Mouse (Mus musculus) frontal cortex, postnatal 36 days (tissue): ENCODE results near the gene Asb17.

ENCODE experiments used
- DNase-seq, 2 experiments: peaks; one replicate each; pipeline ENCODE4 v3.0.0; 2022; ENCODE audit warnings: low spot score in 2 of 2

Asb17 gene

DNA sequence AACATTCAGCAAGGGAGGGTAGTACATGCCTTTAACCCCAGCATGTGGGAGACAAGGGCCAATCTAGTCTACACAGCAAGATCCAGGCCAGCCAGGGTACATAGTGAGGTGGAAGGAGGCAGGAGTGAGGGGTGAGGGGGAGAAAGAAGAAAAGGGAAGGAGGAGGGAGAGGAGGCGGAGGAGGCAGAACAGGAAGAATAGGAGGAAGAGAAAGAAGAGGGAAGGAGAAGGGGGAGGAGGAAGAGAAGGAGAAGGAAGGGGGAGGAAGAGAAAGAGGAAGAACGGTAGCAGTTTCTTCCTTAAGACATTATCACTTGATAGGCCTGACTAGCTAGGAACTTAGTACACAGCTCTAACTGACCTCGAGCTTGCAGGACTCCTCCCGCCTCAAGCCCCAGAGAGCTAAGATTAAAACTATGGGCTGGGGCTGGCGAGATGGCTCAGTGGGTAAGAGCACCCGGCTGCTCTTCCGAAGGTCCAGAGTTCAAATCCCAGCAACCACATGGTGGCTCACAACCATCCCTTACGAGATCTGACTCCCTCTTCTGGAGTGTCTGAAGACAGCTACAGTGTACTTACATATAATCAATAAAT, 45.3 kb downstream of the Asb17 start:
- DNase-seq = no peak

DNA sequence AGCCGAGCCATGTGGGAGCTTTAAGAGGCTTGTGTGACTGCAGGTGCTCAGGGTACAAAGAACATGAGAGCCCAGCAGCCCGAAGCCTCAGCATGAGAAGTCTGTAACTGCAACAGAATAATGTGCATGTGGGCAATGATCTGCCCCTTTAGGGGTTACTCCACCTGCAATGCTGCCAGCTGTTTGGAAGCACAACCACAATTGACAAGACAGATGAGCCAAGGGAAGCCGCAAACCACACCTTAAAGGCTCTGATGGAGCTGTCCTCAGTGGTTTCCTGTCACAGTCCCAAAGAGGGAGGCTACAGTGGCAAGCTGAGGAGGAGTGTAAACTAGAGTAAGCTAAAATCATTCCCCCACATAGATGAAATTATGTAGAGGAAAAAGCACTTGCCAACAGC, 51.4 kb downstream of the Asb17 start:
- no peak for DNase-seq

DNA sequence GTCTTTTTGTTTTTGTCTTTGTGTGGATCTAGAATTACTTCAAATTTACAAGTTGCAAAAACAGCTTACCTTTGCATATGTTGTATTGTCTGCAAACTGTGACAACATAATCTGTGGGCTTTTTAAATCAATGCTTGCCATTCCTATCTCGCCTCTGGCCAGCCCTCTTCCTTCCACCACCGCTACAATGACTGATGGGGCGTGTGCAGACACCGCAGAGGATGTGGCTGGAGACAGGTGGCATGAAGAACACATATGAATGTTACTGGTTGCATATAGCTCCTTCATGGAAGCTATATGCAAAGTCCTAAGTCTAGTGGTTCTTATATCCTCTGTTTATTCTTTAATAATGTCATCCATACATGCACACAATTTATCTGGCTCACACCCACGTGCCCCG, 53.2 kb downstream of the Asb17 start:
- no peak for DNase-seq

DNA sequence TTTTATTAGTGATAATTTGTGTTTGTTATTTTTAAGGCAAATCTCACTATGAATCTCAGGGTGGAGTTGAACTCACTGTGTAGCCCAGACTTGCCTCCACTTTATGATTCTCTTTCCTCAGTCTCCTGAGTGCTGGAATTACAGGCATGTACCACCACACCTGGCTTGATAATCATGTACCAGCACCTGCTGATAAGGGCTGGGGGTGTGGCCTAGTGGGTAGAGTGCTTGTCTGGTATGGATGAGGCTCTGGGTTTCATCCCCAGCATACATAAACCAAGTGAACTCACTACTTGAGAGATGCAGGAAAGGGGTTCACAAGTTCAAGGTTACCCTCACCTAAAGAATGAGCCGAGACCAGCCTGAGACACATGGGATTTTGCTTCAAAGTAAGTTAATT, 57.9 kb downstream of the Asb17 start:
- DNase-seq = no peak

DNA sequence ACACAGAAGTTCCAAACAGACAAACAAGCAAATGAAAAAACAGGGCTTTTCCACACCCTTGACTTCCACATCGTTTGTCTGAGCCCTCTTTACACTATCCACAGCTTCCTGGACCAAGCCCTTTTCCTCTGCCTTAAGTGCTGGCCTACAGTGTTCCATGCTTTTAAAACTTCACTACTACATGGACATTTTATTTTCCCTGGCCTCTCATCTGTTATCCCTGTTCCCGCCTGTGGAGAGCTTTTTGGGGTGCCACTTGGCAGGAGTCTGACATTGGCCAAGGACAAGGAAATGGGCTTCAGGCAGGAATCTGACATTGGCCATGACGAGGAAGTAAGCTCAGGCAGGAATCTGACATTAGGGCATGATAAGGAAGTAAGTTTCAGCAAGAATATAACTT, 58.6 kb downstream of the Asb17 start:
- DNase-seq = no peak

DNA sequence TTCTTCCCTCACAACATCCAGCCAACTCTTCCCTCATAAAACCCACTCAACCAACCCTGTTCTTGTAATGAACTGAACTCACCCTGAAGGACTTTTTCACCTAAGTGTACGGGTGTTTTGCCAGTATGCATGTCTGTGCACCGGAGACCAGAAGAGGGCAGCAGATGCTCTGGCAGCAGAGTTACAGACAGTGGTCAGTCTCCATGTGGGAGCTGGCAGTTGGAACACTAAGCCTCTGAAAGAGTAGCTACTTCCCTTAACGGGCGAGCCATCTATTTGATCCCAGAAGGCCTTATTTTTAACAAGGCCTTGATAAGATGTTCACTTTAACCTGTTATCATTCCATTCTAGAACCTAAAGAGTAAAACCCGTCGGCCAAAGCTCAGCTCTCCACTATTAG, 60.6 kb downstream of the Asb17 start:
- peak in 1 of 2 experiments; percentile 39 for DNase-seq
